Mouse (Mus musculus) bone marrow macrophage, adult 2 months (primary cell): ENCODE measurements around the gene Hapln4.

Experiments used
- CTCF ChIP-seq: IDR thresholded peaks from 2 replicates; pipeline ENCODE4 v1.5.1; 2012; ENCODE audit warnings: low read depth, mild to moderate bottlenecking, low read length, moderate library complexity
- POLR2A ChIP-seq: IDR thresholded peaks from 2 replicates; pipeline ENCODE4 v1.6.1; 2012; ENCODE audit warnings: mild to moderate bottlenecking, low read depth, low read length, borderline replicate concordance

- TF ChIP-seq POLR2A (no peak), CTCF (no peak)
Measured at GRCm38 (mm10) chr8:70087237-70087636, 4.0 kb downstream of the Hapln4 start.
